Mouse (Mus musculus): Measurements from ENCODE around the gene Fto. TPM values are rescaled to one million over a fixed set of nuclear protein-coding genes. Genes with fewer than 3 reads are reported as not detected.

Fto gene
- polyA plus RNA-seq, 1 experiment = 112 TPM

GRCm38 (mm10) chr8:91355956-91356699, 42.8 kb downstream of the Fto start:
- no peak for DNase-seq (ENCODE audit: extremely low spot score in 1 of 2, low spot score in 1 of 2)

GRCm38 (mm10) chr8:91357493-91358014, 44.2 kb downstream of the Fto start:
- DNase-seq (ENCODE audit: extremely low spot score in 1 of 2, low spot score in 1 of 2) = no peak

GRCm38 (mm10) chr8:91358016-91358415, 44.7 kb downstream of the Fto start:
- DNase-seq (ENCODE audit: extremely low spot score in 1 of 2, low spot score in 1 of 2) = no peak

GRCm38 (mm10) chr8:91359511-91359910, 46.2 kb downstream of the Fto start:
- no peak for DNase-seq (ENCODE audit: extremely low spot score in 1 of 2, low spot score in 1 of 2)

GRCm38 (mm10) chr8:91360644-91361357, 47.5 kb downstream of the Fto start:
- no peak for DNase-seq (ENCODE audit: extremely low spot score in 1 of 2, low spot score in 1 of 2)

- no peak for DNase-seq (ENCODE audit: extremely low spot score in 1 of 2, low spot score in 1 of 2)
Observed at GRCm38 (mm10) chr8:91363272-91363860, 50.0 kb downstream of the Fto start.

- no peak for DNase-seq (ENCODE audit: extremely low spot score in 1 of 2, low spot score in 1 of 2)
Observed at GRCm38 (mm10) chr8:91364216-91364615, 50.9 kb downstream of the Fto start.

- no peak for DNase-seq (ENCODE audit: extremely low spot score in 1 of 2, low spot score in 1 of 2)
Observed at GRCm38 (mm10) chr8:91365804-91366203, 52.5 kb downstream of the Fto start.

- no peak for DNase-seq (ENCODE audit: extremely low spot score in 1 of 2, low spot score in 1 of 2)
Observed at GRCm38 (mm10) chr8:91370899-91371298, 57.6 kb downstream of the Fto start.

GRCm38 (mm10) chr8:91371995-91372394, 58.7 kb downstream of the Fto start:
- no peak for DNase-seq (ENCODE audit: extremely low spot score in 1 of 2, low spot score in 1 of 2)

- DNase-seq (ENCODE audit: extremely low spot score in 1 of 2, low spot score in 1 of 2) = no peak
Observed at GRCm38 (mm10) chr8:91372780-91373577, 59.7 kb downstream of the Fto start.

- no peak for DNase-seq (ENCODE audit: extremely low spot score in 1 of 2, low spot score in 1 of 2)
Observed at GRCm38 (mm10) chr8:91375054-91375938, 62.0 kb downstream of the Fto start.

GRCm38 (mm10) chr8:91376785-91377184, 63.5 kb downstream of the Fto start:
- no peak for DNase-seq (ENCODE audit: extremely low spot score in 1 of 2, low spot score in 1 of 2)

GRCm38 (mm10) chr8:91377275-91377674, 64.0 kb downstream of the Fto start:
- DNase-seq (ENCODE audit: extremely low spot score in 1 of 2, low spot score in 1 of 2) = no peak

GRCm38 (mm10) chr8:91378846-91379499, 65.6 kb downstream of the Fto start:
- peak; percentile 57 to 87 for DNase-seq (ENCODE audit: extremely low spot score in 1 of 2, low spot score in 1 of 2)

- DNase-seq (ENCODE audit: extremely low spot score in 1 of 2, low spot score in 1 of 2) = no peak
Observed at GRCm38 (mm10) chr8:91380796-91381542, 67.6 kb downstream of the Fto start.

- DNase-seq (ENCODE audit: extremely low spot score in 1 of 2, low spot score in 1 of 2) = no peak
Observed at GRCm38 (mm10) chr8:91381543-91382106, 68.3 kb downstream of the Fto start.

GRCm38 (mm10) chr8:91383210-91383609, 69.9 kb downstream of the Fto start:
- no peak for DNase-seq (ENCODE audit: extremely low spot score in 1 of 2, low spot score in 1 of 2)
